Mouse (Mus musculus) megakaryocyte-erythroid progenitor cell, adult 5-6 weeks (primary cell): Measurements from ENCODE around the gene Creb3l4. TPM values are rescaled to one million over a fixed set of nuclear protein-coding genes. Genes with fewer than 3 reads are reported as not detected.
"Not testable (repeated sequence)": the region's sequence is repeated elsewhere in the genome, so short reads cannot be mapped to it uniquely, and the experiment has no call there.

ENCODE experiments used
- ATAC-seq: replicated peaks from 2 replicates; pipeline ENCODE4 v1.8.0; 2016; ENCODE audit warnings: mild to moderate bottlenecking, inconsistent platforms; ENCODE audit not compliant: severe bottlenecking, poor library complexity, low FRiP score, low TSS enrichment
- total RNA-seq, 2 experiments: library from RNA; stranded (forward) in 1 of 2; stranded (reverse) in 1 of 2; fragments of 200-1000, 215-1000 nt in 1 of 2; fragments of >200 nt in 1 of 2; fragmentation: Nextera tagmentation in 1 of 2; gene quantifications; 2 replicates each; pipeline ENCODE4 v1.2.3; 2014 to 2017

The Creb3l4 gene
- total RNA-seq, 2 experiments from 2014 or later, result not detected

- ATAC-seq, result peak; percentile 33
Observed at GRCm38 (mm10) chr3:90265932-90266741, 22.8 kb upstream of the Creb3l4 start.

DNA sequence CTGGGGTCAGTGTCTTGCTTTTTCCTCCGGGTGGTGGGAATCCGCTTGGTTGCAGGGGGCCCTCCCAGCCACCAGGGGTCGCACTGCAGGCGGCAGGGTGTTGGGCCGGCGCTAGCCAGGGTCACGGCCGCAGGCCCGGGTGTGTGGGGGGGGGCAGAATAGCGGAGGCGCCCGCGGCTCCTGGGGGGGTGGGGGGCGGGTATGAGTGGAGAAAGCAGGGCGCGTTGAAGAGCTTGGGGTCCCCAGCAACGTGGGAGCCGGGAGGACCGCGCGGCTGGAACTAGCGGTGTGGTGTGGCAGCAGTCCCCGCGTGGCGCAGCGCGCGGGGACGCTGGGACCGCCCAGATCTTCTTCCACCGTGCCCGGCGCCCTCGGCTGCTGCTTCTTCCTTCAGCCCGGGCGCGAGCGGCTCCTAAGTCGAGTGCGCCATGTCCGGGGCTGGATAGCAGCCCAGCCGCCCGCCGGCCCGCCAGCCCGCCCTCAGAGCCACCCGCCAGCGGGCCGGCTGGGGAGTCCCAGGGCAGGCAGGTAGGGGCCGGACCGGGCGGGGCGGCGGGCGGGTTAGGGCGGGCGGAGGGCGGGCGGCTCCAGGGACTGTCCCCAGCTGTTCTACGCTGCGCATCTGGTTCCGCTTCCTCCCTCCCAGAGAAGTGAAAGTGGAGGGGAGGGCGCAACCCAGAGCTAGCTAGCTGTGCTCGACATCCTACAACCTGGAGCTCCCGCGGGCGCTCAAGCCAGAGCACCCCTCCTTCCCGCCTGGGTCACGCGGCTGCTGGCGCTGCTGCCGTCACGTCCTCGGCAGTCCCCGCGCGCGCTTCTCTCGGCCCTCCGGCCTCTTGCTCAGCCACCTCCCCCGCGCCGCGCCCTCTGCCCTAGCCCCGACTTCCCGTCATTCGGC lies 22.0 kb upstream of the Creb3l4 start, which contains the start of gene Dennd4b:
Gene Dennd4b, plus strand, starts transcription at position 152 of the 898 bp plus-strand sequence.
- ATAC-seq, result peak; percentile 77

DNA sequence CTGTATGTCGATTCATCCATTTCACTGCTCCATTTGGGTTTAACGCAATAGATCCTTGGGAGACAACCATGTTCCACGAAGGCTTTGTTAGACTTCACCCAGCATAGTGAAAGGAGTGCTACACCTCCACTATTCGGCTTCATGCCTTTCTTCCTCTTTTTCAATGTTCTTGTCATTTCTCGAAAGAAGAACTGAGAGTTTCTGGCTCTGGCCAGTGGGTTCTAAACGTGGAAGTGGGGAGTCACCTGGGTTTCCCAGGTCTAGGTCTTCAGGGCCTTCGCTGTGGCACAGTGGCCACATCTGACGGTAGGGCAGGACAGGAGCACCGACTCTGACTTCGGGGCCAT lies 21.3 kb upstream of the Creb3l4 start:
- no peak for ATAC-seq

- ATAC-seq, result no peak
Observed at GRCm38 (mm10) chr3:90263121-90263771, 19.9 kb upstream of the Creb3l4 start.

- ATAC-seq, result no peak
Observed at GRCm38 (mm10) chr3:90258521-90258920, 15.2 kb upstream of the Creb3l4 start.

DNA sequence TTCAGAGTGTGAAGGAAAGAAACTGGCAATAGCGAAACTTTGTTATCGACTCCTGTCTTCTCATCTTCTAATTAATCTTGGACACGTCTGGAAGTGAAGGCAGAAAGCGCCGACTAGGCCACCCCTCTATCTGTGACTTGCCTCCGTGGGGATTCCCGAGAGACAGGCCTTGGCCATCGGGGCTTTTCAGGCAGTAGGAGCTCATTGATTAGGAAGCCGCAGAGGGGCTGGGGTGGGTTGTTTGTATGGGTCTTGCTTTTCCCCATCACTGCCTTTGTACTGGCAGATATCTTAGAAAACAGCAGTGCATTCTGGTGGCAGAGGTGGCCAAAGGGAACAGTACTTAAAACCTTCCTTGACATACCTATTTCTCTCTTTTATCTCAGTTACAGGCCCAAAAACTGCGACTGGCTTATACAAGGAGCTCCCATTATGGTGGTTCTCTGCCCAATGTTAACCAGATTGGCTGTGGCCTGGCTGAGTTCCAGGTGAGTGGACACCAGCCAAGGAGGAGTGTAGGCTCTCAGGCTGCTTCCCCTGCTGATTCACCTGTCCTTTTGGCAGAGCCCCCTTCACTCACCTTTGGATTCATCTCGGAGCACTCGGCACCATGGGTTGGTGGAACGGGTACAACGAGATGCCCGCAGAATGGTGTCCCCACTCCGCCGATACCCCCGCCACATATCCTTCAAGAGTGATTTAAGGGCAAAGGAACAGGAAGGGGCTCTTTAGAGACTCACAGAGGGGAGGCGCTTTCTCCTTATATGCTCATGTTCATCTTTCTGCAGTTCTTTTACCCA lies 13.6 kb upstream of the Creb3l4 start:
- ATAC-seq, result no peak

DNA sequence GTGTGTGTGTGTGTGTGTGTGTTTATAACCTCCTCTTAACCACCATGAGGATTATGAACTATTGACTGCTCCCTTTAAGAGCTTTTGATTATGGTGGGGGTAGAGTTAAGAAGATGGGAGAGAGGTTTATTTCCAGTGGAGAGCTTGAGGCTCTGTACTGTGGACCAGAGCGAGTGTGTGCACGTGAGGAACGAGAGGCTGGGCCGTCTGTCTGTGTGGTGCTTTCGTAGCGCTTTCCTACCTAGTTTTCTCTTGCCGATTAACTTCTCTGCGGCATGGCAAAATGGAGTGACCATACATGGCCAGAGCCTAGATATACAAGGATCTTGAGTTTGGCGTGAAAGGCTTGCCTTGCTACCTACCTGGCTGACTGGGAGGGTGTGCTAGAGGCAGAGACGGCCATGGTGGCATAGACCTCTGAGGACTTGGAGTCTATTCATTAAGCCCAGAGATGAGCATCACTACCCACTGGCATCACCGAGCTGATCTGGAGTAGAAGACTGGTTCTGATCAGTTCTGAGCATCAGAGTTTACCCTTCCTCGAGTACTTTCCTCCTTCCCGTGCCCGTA lies 12.6 kb upstream of the Creb3l4 start:
- no peak for ATAC-seq

DNA sequence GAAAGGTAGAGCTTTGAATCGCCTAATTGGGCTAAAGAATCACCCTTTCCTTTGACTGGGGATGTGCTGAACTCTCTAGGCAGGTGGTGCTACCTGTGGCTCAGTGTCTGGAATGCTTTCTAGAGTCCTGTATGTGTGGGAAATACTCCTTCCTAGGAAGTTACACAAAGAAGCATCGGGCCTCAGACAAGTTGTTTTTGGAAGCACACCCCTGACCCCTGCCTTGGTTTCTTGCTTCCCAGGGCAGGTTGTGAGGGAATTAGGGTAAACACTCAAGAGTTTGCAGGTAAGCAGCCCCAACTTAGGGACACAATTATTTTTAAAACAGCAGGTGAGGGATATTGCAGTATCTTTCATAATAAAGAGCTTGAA lies 11.9 kb upstream of the Creb3l4 start:
- ATAC-seq, result no peak

DNA sequence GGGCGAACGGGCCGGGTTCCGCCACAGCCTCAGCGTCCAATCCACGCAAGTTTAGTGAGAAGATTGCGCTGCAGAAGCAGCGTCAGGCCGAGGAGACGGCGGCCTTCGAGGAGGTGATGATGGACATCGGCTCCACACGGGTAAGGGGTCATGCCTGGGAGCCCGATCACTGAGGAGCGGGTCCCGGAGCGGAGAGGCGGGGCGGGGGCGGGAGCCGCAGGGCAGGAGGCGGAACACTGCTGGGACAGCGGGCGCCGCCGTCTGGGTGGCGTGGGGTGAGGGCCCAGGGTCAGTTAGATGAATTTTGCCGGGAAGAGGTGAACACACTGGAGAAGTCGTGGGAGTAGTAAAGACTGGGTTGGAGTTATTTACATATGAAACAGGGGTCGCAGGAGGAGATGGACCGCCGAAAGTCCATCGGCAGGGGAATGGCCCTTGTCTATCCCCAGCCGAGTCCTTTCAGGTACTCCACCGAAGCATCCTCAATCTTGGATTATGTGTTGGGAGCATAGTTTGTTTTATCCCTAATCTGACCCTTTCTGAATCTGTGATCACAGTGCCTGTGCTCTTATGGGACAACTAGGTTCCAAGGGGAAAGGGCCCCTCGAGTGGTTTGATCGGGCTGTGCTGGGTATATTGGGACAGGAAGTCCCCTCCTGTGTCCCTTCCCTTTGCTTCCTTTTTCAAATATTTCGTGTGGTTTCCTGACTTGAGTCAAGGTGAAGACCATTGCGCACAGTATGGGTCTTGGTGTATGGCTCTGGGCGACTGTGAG lies 11.3 kb upstream of the Creb3l4 start:
- peak; percentile 48 for ATAC-seq

DNA sequence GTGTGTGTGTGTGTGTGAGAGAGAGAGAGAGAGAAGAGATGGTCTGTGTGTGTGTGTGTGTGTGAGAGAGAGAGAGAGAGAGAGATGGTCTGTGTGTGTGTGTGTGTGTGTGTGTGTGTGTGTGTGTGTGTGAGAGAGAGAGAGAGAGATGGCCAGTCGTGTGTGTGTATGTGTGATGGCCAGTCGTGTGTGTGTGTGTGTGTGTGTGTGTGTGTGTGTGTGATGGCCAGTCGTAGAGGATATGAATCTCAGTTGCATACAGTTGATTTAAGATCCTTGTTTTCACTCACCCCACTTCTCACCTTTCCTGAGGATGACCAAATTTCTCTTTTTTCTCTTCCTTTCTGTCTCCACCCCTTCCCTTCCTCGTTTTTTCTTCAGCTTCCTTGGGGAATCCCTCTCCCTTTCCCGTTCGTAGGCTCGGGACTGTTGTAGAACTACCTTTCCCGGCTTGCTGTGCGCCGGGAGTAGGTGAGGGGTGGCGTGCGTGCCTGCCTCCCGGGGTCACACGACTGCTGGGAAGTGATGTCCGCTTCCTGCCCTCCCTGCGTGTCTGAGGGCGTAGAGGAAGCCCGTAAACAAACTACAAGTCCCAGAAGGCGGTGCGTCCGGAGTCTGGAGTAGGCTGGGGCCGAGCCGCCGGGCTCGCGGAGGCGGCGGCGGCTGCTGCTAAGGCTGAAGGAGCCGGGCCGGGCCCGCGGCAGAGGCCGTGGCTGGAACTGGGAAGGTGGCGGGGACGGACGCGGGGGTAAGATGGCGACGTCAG lies 10.5 kb upstream of the Creb3l4 start, which contains the start of gene Crtc2:
Gene Crtc2, plus strand, starts transcription at position 511 of the 766 bp plus-strand sequence.
- ATAC-seq, result peak; percentile 96

GRCm38 (mm10) chr3:90253174-90253573 lies 9.9 kb upstream of the Creb3l4 start:
- ATAC-seq, result not testable (repeated sequence)

DNA sequence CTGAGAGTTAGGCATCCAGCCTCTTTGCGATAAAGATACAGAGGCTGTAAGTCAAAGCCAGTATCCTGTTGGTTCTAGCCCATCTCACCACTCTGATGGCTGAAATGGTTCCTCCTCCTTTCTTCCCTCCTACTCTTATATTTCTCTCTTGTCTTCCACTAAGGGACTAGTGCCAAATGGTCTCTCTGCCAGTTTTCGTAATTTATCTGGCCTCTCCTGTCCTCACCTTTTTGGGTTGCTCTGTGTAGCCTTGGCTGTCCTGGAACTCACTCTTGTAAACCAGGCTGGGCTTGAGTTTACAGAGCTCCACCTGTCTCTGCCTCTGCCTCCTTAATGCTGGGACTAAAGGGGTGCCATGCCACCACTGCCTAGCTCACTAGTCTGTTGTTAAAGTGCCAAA lies 9.3 kb upstream of the Creb3l4 start:
- ATAC-seq, result not testable (repeated sequence)

DNA sequence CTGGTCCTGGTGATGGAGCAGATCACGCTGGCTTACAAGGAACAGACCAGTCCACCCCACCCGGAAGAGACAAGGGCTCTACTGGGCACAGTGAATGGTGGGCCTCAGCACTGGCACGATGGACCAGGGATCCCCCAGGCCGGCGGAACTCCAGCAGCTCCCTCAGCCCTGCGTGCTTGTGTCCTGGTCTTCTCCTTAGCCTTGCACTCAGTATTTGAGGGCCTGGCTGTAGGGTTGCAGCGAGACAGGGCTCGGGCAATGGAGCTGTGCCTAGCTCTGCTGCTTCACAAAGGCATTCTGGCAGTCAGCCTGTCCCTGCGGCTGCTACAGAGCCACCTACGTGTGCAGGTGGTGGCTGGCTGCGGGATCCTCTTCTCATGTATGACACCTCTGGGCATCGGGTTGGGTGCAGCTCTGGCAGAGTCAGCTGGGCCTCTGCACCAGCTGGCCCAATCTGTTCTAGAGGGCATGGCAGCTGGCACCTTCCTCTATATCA lies 8.5 kb upstream of the Creb3l4 start:
- not testable (repeated sequence) for ATAC-seq

GRCm38 (mm10) chr3:90250791-90251190 lies 7.5 kb upstream of the Creb3l4 start:
- ATAC-seq, result no peak

GRCm38 (mm10) chr3:90248746-90249100 lies 5.4 kb upstream of the Creb3l4 start:
- peak; percentile 41 for ATAC-seq

DNA sequence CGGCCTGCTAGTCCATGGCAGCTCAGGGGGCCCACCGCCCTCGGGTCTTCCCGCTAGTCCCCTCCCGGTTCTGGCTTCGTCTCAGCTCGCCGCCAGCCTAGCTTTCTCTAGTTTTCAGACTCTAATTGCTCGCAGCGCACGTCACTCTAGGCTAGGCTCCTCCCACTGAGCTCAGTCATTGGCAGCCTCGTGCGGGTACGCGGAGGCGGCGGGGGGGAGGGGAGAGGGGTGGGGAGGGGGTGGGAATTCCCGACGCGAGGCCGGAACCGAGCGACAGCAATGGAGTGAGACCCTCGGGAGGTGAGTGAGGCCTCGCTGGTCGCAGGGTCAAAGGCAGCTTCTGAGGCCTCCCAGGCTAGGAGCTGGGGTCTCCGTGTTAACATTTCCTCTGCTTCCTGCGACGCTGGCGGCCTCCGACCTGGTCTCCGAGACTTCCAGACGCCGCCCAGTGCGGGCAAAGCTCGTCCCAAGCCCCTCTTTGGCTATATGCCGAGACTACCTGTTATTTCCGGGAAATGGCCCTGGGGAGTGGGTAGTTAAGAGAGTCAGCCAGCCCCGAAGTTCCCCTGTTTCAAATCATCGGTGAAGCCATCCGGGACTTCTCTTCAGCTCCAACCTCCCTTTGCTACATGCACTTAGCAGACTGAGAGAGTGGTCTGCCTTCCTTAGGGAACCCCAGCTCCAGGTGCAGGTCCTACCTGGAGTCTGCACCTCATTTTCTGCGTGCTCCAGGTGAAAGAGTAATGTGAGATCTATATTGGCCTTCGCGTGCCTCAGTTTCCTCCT lies 4.8 kb upstream of the Creb3l4 start, which contains the start of gene Slc39a1:
Gene Slc39a1, plus strand, starts transcription at position 213 of the 786 bp plus-strand sequence.
- ATAC-seq, result peak; percentile 94

- ATAC-seq, result no peak
Observed at GRCm38 (mm10) chr3:90247630-90247959, 4.3 kb upstream of the Creb3l4 start.
